Mouse (Mus musculus): Measurements from ENCODE around the gene Gcdh. TPM values are rescaled to one million over a fixed set of nuclear protein-coding genes. Genes with fewer than 3 reads are reported as not detected.
A peak's percentile ranks its signal among the peaks of the same experiment; 100 is the strongest.

Gcdh gene
- polyA plus RNA-seq, 1 experiment from 2014 or later: 39.1 TPM

DNA sequence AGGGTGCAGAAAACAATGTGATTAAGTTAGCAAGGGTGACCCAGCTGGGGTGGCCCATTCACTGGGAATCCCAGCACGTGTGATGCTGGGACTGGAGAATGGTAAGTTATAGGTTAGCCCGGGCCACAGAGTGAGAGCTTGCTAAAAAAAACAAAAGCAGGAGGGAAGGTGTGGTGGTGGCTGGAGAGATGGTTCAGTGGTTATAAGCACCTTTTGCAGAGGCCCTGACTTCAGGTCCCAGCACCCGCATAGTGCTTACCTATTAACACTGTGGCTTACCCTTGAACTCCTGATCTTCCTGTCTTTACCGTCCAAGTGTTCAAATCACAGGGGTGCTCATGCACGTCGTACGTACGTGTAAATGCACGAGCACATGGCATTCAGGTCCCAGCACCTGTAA, 13.3 kb upstream of the Gcdh start:
- WGBS: 97% methylated on average over 9 of the region's 9 CpGs
- ATAC-seq: no peak
- H3K36me3 ChIP-seq (ENCODE audit: control insufficient read depth, insufficient read depth): peaks cover 5% of the 10 kb centered on the region
- H3K27ac ChIP-seq (ENCODE audit: low read length): no peak overlapping the region
- no peaks in the 10 kb centered on the region for H3K9me3 ChIP-seq (ENCODE audit: control insufficient read depth, low read length)
- peaks cover 20% of the 10 kb centered on the region for H3K4me1 ChIP-seq (replicated peaks; ENCODE audit: control insufficient read depth, insufficient read depth, low read length)
- no peaks in the 10 kb centered on the region for H3K27me3 ChIP-seq (replicated peaks; ENCODE audit: control insufficient read depth, insufficient read depth, low read length)
- H3K9ac ChIP-seq (replicated peaks; ENCODE audit: low read depth, low read length): no peak overlapping the region
- H3K4me2 ChIP-seq (ENCODE audit: low read length): no peak overlapping the region
- no peak overlapping the region for H3K4me3 ChIP-seq (replicated peaks; ENCODE audit: low read length)

DNA sequence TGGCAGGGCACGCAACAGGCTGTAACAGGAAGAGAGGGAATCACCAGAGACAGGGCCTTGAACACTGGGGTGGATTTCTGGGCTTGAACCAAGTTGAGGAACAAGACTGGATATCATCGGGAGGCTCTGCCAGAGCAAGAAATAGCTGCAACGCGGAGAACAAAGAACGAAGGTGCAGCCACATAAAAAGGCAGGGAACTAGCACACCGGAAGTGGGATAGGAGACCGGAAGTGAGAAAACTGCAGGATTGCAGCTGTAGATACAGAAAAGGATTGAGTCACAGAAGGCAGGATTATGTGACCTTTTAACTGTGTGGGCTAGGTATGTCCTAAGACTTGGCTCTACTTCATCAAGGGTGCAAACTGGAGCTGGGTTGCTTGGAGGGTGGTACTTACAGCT, 10.6 kb upstream of the Gcdh start:
- H3K9ac ChIP-seq (replicated peaks; ENCODE audit: low read depth, low read length): no peak overlapping the region

DNA sequence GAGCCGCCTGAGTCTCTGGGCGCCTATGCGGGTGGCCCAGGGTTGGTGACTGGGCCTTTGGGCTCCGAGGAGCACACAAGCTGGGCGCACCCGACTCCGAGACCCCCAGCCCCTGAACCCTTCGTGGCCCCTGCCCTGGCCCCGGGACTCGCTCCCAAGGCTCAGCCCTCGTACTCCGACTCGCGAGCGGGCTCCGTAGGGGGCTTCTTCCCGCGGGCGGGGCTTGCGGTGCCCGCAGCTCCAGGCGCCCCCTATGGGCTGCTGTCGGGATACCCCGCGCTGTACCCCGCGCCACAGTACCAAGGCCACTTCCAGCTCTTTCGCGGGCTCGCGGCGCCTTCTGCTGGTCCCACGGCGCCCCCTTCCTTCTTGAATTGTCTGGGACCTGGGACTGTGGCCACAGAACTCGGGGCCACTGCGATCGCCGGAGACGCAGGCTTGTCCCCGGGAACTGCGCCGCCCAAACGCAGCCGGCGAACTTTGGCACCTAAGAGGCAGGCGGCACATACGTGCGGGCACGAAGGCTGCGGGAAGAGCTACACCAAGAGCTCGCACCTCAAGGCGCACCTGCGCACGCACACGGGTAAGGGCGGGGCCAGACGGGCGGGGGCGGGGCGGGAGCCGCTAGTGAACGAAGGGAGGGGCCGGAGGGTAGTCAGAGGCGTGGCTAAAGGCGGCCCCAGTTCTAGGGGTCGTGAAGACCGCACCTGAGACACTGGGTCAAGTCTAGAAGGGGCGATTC, 9.4 kb upstream of the Gcdh start:
- H3K27ac ChIP-seq (ENCODE audit: low read length): no peak overlapping the region
- peaks cover 11% of the 10 kb centered on the region for H3K4me1 ChIP-seq (replicated peaks; ENCODE audit: control insufficient read depth, insufficient read depth, low read length)
- no peaks in the 10 kb centered on the region for H3K9me3 ChIP-seq (ENCODE audit: control insufficient read depth, low read length)
- peak overlapping the region; percentile 54 for H3K4me3 ChIP-seq (replicated peaks; ENCODE audit: low read length)
- peak; percentile 90 for ATAC-seq
- H3K4me2 ChIP-seq (ENCODE audit: low read length): peak overlapping the region; percentile 91
- H3K36me3 ChIP-seq (ENCODE audit: control insufficient read depth, insufficient read depth): no peaks in the 10 kb centered on the region
- under 1% methylated on average over 66 of the region's 68 CpGs for whole genome bisulfite sequencing
- H3K9ac ChIP-seq (replicated peaks; ENCODE audit: low read depth, low read length): peak overlapping the region; percentile 58
- H3K27me3 ChIP-seq (replicated peaks; ENCODE audit: control insufficient read depth, insufficient read depth, low read length): no peaks in the 10 kb centered on the region

More for the DNA sequence above, 10.6 kb upstream of the Gcdh start:
- no peak overlapping the region for H3K4me2 ChIP-seq (ENCODE audit: low read length)
- ATAC-seq: no peak
- H3K9me3 ChIP-seq (ENCODE audit: control insufficient read depth, low read length): no peaks in the 10 kb centered on the region
- no peak overlapping the region for H3K4me3 ChIP-seq (replicated peaks; ENCODE audit: low read length)
- WGBS: 89% methylated on average over 7 of the region's 7 CpGs
- H3K27me3 ChIP-seq (replicated peaks; ENCODE audit: control insufficient read depth, insufficient read depth, low read length): no peaks in the 10 kb centered on the region
- H3K4me1 ChIP-seq (replicated peaks; ENCODE audit: control insufficient read depth, insufficient read depth, low read length): peaks cover 20% of the 10 kb centered on the region
- no peak overlapping the region for H3K27ac ChIP-seq (ENCODE audit: low read length)
- no peaks in the 10 kb centered on the region for H3K36me3 ChIP-seq (ENCODE audit: control insufficient read depth, insufficient read depth)

DNA sequence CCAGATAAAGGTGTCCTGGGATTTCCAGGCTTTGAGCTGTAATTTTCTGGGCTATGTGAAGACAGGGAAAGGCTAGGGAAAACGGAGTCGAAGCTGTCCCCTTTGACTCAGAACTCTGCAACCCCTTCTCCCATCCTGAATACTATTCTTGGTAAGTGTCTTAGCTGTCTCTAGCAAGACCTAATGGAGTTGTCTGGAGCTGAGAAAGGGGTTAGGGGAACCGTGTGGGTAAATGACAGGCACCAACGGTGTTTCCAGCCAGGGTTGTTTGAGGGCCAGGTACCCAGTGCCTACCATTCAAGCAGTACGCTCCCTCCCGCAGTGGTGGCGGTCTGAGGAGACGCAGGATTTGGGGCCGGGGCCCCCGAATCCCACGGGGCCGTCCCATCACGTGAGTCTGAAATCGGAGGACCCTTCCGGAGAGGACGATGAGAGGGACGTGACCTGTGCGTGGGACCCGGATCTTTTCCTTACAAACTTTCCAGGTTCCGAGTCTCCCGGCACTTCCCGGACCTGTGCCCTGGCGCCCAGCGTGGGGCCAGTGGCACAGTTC, 8.7 kb upstream of the Gcdh start:
- peak overlapping the region; percentile 91 for H3K4me2 ChIP-seq (ENCODE audit: low read length)
- H3K27me3 ChIP-seq (replicated peaks; ENCODE audit: control insufficient read depth, insufficient read depth, low read length): no peaks in the 10 kb centered on the region
- no peaks in the 10 kb centered on the region for H3K36me3 ChIP-seq (ENCODE audit: control insufficient read depth, insufficient read depth)
- WGBS: 2% methylated on average over 24 of the region's 24 CpGs
- H3K9me3 ChIP-seq (ENCODE audit: control insufficient read depth, low read length): no peaks in the 10 kb centered on the region
- peak overlapping the region; percentile 58 for H3K9ac ChIP-seq (replicated peaks; ENCODE audit: low read depth, low read length)
- ATAC-seq: peak; percentile 10; the same call in 1 of the 2 replicates
- peak overlapping the region; percentile 54 for H3K4me3 ChIP-seq (replicated peaks; ENCODE audit: low read length)
- no peak overlapping the region for H3K27ac ChIP-seq (ENCODE audit: low read length)
- peaks cover 10% of the 10 kb centered on the region for H3K4me1 ChIP-seq (replicated peaks; ENCODE audit: control insufficient read depth, insufficient read depth, low read length)

DNA sequence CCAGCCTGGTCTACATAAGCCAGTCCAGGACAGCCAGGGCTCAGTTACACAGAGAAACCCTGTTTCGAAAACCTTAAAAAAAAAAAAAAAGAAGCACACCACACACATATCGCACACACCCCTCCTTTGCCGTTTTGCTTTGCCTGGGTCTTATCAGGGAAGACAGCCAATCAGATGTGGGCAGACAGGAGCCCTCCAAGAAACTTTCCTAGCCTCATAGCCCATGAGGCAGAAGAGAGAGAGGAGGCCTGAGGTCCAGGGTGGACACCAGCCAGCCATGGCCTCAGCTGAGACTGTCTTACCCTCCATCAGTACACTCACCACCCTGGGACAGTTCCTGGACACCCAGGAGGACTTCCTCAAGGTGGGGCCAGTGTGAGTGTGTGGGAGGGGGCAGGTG, 8.0 kb upstream of the Gcdh start, which contains the start of gene Klf1:
TSS of gene Klf1 (plus strand) at position 177 of the 400 bp plus-strand sequence.
- H3K27ac ChIP-seq (ENCODE audit: low read length): no peak within 1 kb of the TSS
- peak within 1 kb of the TSS; percentile 91 for H3K4me2 ChIP-seq (ENCODE audit: low read length)
- peak within 1 kb of the TSS; percentile 58 for H3K9ac ChIP-seq (replicated peaks; ENCODE audit: low read depth, low read length)
- H3K9me3 ChIP-seq (ENCODE audit: control insufficient read depth, low read length): no peaks in the 10 kb centered on the region
- peaks cover 10% of the 10 kb centered on the region for H3K4me1 ChIP-seq (replicated peaks; ENCODE audit: control insufficient read depth, insufficient read depth, low read length)
- 78% methylated on average over 3 of the region's 3 CpGs for WGBS
- no peak for ATAC-seq
- peak within 1 kb of the TSS; percentile 54 for H3K4me3 ChIP-seq (replicated peaks; ENCODE audit: low read length)
- H3K27me3 ChIP-seq (replicated peaks; ENCODE audit: control insufficient read depth, insufficient read depth, low read length): no peaks in the 10 kb centered on the region
- H3K36me3 ChIP-seq (ENCODE audit: control insufficient read depth, insufficient read depth): no peaks in the 10 kb centered on the region

DNA sequence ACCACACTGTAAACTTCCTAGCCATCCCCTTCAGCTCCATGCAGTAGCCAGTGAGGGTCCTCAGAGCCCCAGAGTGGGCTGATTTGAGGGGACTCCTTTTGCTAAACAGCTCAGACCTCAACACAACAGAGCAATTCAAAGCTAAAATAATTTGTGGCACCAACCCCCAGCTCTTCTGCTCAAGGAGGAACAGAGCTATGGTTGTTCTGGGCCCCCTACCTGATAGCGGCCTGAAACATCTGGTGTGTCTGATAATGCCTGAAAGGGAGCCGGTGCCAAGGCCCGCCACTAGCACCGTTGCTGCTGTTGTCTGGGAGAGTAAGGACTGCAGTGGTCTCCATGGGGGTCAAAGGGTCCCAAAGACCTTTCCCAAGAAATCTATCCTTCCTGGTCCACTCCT, 7.3 kb upstream of the Gcdh start:
- H3K36me3 ChIP-seq (ENCODE audit: control insufficient read depth, insufficient read depth): no peaks in the 10 kb centered on the region
- no peak overlapping the region for H3K4me3 ChIP-seq (replicated peaks; ENCODE audit: low read length)
- H3K27ac ChIP-seq (ENCODE audit: low read length): no peak overlapping the region
- H3K4me2 ChIP-seq (ENCODE audit: low read length): no peak overlapping the region
- H3K9ac ChIP-seq (replicated peaks; ENCODE audit: low read depth, low read length): no peak overlapping the region
- peaks cover 10% of the 10 kb centered on the region for H3K4me1 ChIP-seq (replicated peaks; ENCODE audit: control insufficient read depth, insufficient read depth, low read length)
- H3K27me3 ChIP-seq (replicated peaks; ENCODE audit: control insufficient read depth, insufficient read depth, low read length): no peaks in the 10 kb centered on the region
- ATAC-seq: no peak
- 68% methylated on average over 4 of the region's 4 CpGs for WGBS
- no peaks in the 10 kb centered on the region for H3K9me3 ChIP-seq (ENCODE audit: control insufficient read depth, low read length)

DNA sequence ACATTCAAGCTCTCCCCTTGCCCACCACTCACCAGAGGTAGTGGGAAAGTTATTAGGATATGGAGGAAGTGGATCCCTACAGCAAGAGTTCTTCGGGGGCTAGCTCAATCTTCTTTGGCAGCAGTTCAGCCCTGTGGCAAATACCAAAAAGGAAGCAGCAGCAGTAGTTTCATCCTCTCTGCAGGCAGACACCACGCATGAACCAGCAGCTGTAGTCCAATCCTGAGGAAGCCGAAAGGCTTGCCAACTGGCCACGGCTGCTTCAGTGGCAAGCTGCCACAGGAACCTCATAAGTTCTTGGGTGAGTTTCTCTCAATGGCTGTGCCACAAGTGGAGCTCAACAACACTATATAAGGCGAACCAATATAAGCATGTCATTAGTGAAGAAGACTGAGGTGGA, 2.2 kb upstream of the Gcdh start:
- 82% methylated on average over 5 of the region's 5 CpGs for WGBS
- peaks cover 11% of the 10 kb centered on the region for H3K4me1 ChIP-seq (replicated peaks; ENCODE audit: control insufficient read depth, insufficient read depth, low read length)
- no peak for ATAC-seq
- H3K4me3 ChIP-seq (replicated peaks; ENCODE audit: low read length): no peak overlapping the region
- H3K27me3 ChIP-seq (replicated peaks; ENCODE audit: control insufficient read depth, insufficient read depth, low read length): no peaks in the 10 kb centered on the region
- no peaks in the 10 kb centered on the region for H3K36me3 ChIP-seq (ENCODE audit: control insufficient read depth, insufficient read depth)
- no peak overlapping the region for H3K4me2 ChIP-seq (ENCODE audit: low read length)
- no peak overlapping the region for H3K27ac ChIP-seq (ENCODE audit: low read length)
- H3K9ac ChIP-seq (replicated peaks; ENCODE audit: low read depth, low read length): no peak overlapping the region
- H3K9me3 ChIP-seq (ENCODE audit: control insufficient read depth, low read length): no peaks in the 10 kb centered on the region

DNA sequence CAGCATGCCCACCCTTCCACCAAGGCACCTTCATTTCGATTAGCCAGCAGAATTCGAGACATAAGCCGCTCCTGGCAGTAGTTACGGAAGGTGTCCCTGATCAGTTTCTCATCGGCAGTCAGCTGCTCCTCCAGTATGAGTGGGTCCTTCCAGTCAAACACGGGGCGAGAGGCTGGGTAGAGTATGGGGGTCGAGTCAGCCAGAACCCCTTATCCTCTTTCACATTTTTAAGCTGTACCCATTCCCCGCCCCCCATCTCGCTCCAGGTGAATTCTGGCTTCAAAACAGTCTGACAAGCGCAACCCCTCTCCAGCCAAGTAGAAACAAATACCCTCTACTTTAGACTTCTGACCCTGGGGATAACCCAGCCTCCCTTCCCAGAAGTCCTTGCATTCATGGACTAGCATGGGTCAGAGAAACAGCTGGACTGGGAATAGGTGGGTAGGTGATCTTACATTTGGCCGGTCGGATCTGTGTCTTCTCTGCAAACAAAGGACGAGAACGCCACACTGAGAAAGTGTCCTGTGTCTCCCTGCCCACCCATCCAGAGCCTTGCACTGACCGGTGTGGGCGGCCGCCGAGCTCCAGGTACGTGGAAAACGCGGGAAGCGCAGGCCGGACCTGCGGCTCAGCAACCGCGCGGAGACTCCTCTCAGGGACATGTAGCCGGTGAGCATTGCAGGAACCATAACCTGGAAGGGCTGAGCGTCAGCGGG, 570 bp downstream of the Gcdh start:
- WGBS: 13% methylated on average over 31 of the region's 31 CpGs
- Histone ChIP-seq H3K9ac (replicated peaks; ENCODE audit: low read depth, low read length) (peak overlapping the region; percentile 85), H3K4me3 (replicated peaks; ENCODE audit: low read length) (peak overlapping the region; percentile 86), H3K27ac (ENCODE audit: low read length) (no peak overlapping the region), H3K36me3 (ENCODE audit: control insufficient read depth, insufficient read depth) (0 out of 2 replicates have a peak, but pooled peaks cover 2% of the 10 kb centered on the region), H3K27me3 (replicated peaks; ENCODE audit: control insufficient read depth, insufficient read depth, low read length) (no peaks in the 10 kb centered on the region), H3K4me2 (ENCODE audit: low read length) (peak overlapping the region; percentile 96), H3K4me1 (replicated peaks; ENCODE audit: control insufficient read depth, insufficient read depth, low read length) (peaks cover 11% of the 10 kb centered on the region), H3K9me3 (ENCODE audit: control insufficient read depth, low read length) (no peaks in the 10 kb centered on the region)
- ATAC-seq: no peak

DNA sequence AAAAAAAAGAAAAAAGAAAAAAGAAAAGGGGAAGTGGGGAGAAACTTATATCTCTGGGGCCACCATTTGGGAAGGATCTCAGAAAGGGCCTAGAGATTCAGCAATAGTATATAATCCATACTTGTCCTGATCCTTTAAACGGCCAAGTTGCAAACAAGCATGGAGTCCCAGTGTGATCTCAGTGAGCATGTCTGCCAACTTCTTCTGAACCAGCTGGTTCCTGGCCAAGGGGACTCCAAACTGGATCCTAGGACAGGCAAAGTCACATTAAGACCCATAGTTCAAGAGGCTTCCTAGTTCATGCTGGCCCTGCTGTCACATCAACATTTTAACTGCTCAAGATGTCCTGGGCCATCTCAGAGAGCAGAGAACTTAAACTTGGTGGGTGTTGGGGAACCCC, 4.6 kb downstream of the Gcdh start:
- H3K27ac ChIP-seq (ENCODE audit: low read length): no peak overlapping the region
- H3K4me2 ChIP-seq (ENCODE audit: low read length): no peak overlapping the region
- no peak overlapping the region for H3K4me3 ChIP-seq (replicated peaks; ENCODE audit: low read length)
- no peak overlapping the region for H3K9ac ChIP-seq (replicated peaks; ENCODE audit: low read depth, low read length)
- H3K27me3 ChIP-seq (replicated peaks; ENCODE audit: control insufficient read depth, insufficient read depth, low read length): no peaks in the 10 kb centered on the region
- no peak for ATAC-seq
- peaks cover 18% of the 10 kb centered on the region for H3K36me3 ChIP-seq (ENCODE audit: control insufficient read depth, insufficient read depth)
- WGBS: 91% methylated on average over 1 of the region's 1 CpGs
- peaks cover 11% of the 10 kb centered on the region for H3K4me1 ChIP-seq (replicated peaks; ENCODE audit: control insufficient read depth, insufficient read depth, low read length)
- H3K9me3 ChIP-seq (ENCODE audit: control insufficient read depth, low read length): no peaks in the 10 kb centered on the region

Measured in forebrain, embryonic 16.5 days (tissue).